ENCODE assay signal across 13 mouse cellular contexts in genomic region chr10:100475040-100475439, GRCm38 (mm10). TPM values are rescaled to one million over a fixed set of nuclear protein-coding genes. Genes with fewer than 3 reads are reported as not detected.
A peak's percentile ranks its signal among the peaks of the same experiment; 100 is the strongest.
DNase-seq lines count a peak whose midpoint lies in the region; ATAC-seq and TF ChIP-seq lines count a peak whose summit lies in the region.
"Had no signal": no experiment of that assay in that cellular context is flagged by ENCODE, and none has a peak within 500 bp of the region (broad histone marks: within the 10 kb centered on the region; RNA-seq: fewer than 3 reads in every experiment).

No protein-coding gene starts in this region.

- ATAC-seq in granulocyte monocyte progenitor cell, adult 5-6 weeks (replicated peaks; ENCODE audit: poor library complexity, severe bottlenecking), result peak; percentile 50; the same call in 1 of the 2 replicates
- no peak for ATAC-seq in inflammation-experienced regulatory T-cells, adult 6 months

- H3K9me3 ChIP-seq in CH12.LX (replicated peaks; ENCODE audit: low read length), result peaks cover 19% of the 10 kb centered on the region
- H3K9me3 ChIP-seq: heart, embryonic 15.5 days; limb, embryonic 13.5 days had no signal

- no peak overlapping the region for H3K9ac ChIP-seq in CH12.LX (ENCODE audit: insufficient read depth, low read depth)
- H3K9ac ChIP-seq: heart, embryonic 15.5 days; limb, embryonic 13.5 days had no signal

- no peak overlapping the region for H3K4me3 ChIP-seq in layer of hippocampus, adult 2 months
- no peak overlapping the region for H3K4me3 ChIP-seq in CH12.LX (replicated peaks in 1 of 3; ENCODE audit: low read depth in 2 of 3, low read length in 2 of 3, poor library complexity in 1 of 3)
- H3K4me3 ChIP-seq: heart, embryonic 15.5 days; limb, embryonic 13.5 days had no signal

- H3K27ac ChIP-seq in layer of hippocampus, adult 2 months, result no peak overlapping the region
- H3K27ac ChIP-seq in CH12.LX (ENCODE audit: insufficient read depth, low read depth), result no peak overlapping the region
- H3K27ac ChIP-seq: heart, embryonic 15.5 days; limb, embryonic 13.5 days; macrophage had no signal

- peak; percentile 8 for DNase-seq in embryo, embryonic 11 days
- no peak for DNase-seq in embryo, embryonic 10 days (ENCODE audit: low spot score)
- DNase-seq in layer of hippocampus, adult 2 months (ENCODE audit: low spot score in 2 of 2), result no peak
- DNase-seq in layer of hippocampus, adult 9-10 months (ENCODE audit: low spot score), result no peak
- no peak for DNase-seq in CH12.LX (ENCODE audit: extremely low read depth)
- DNase-seq in ovary, postnatal 10 days (ENCODE audit: low spot score), result no peak
- DNase-seq: cerebellum, postnatal 25 days; kidney, adult 2 months had no signal

- TF ChIP-seq POLR2A in CH12.LX (IDR thresholded peaks at IDR 0.05; ENCODE audit: low read depth, low read length), result no peak

- in situ Hi-C loops in CH12.LX (cut with MboI; ENCODE audit: low pct_ligation_motif_present, low pct_unique_long_range_greater_than_20kb, low sequenced_read_pairs), result no loop called here

- dilution Hi-C loops in CH12.LX (cut with MboI; ENCODE audit: extremely low pct_ligation_motif_present, extremely low pct_unique_long_range_greater_than_20kb, low sequenced_read_pairs), result no loop called here

- H3K27me3 ChIP-seq in CH12.LX (replicated peaks), result no peaks in the 10 kb centered on the region
- H3K27me3 ChIP-seq: heart, embryonic 15.5 days; limb, embryonic 13.5 days had no signal

- TF ChIP-seq RAD21 in CH12.LX (IDR thresholded peaks at IDR 0.05; ENCODE audit: low read depth, low read length), result peak; percentile 27

- no peaks in the 10 kb centered on the region for H3K36me3 ChIP-seq in CH12.LX (replicated peaks in 1 of 2; ENCODE audit: control insufficient read depth in 1 of 2, insufficient read depth in 1 of 2, low read length in 1 of 2)

- TF ChIP-seq EP300 in CH12.LX (IDR thresholded peaks at IDR 0.05; ENCODE audit: low read length), result no peak

- H3K4me1 ChIP-seq in CH12.LX (ENCODE audit: control insufficient read depth in 1 of 2, insufficient read depth in 2 of 2), result no peaks in the 10 kb centered on the region
- H3K4me1 ChIP-seq: heart, embryonic 15.5 days; limb, embryonic 13.5 days had no signal

- H3K4me2 ChIP-seq in CH12.LX (ENCODE audit: insufficient read depth, low read depth, poor library complexity, severe bottlenecking), result no peak overlapping the region
- H3K4me2 ChIP-seq: heart, embryonic 15.5 days; limb, embryonic 13.5 days had no signal

- TF ChIP-seq CTCF in layer of hippocampus, adult 2 months (conservative IDR thresholded peaks at IDR 0.05), result peak; percentile 81
- peak in 1 of 2 experiments; percentile 30; a peak in 2 of 4 replicates for TF ChIP-seq CTCF in CH12.LX (conservative IDR thresholded peaks at IDR 0.05 in 1 of 2, IDR thresholded peaks at IDR 0.05 in 1 of 2; ENCODE audit: low read depth in 2 of 2, low read length in 2 of 2)

- H3K79me2 ChIP-seq in CH12.LX (replicated peaks; ENCODE audit: control insufficient read depth, extremely low read depth, insufficient read depth, poor library complexity, severe bottlenecking), result no peaks in the 10 kb centered on the region

TF ChIP-seq in CH12.LX, 34 proteins besides CTCF, POLR2A, EP300 and RAD21:
- TF ChIP-seq ZNF384 (IDR thresholded peaks at IDR 0.05; ENCODE audit: low read depth, low read length), result peak; percentile 69
- no peak for TF ChIP-seq MXI1 (IDR thresholded peaks at IDR 0.05; ENCODE audit: low read depth, low read length)

RNA-seq across cellular contexts. Expression of gene Tmtc3, which starts 12.1 kb away (rescaled TPM):
- 10 to 100 TPM in 1 of 2 experiments, 1 to 10 TPM in 1; 9.8 to 12.0 TPM for total RNA-seq in layer of hippocampus, adult 2 months (2021)
- total RNA-seq in CH12.LX (2012; rRNA removed), result not detected in 2 replicates
- total RNA-seq in CH12.LX (2014; rRNA removed), result not detected in 2 replicates
- not detected in 2 replicates for polyA plus RNA-seq in CH12.LX (2012; ENCODE audit: insufficient read length, low read depth)
- total RNA-seq in granulocyte monocyte progenitor cell, adult 5-6 weeks (2014; fragmentation: Nextera tagmentation), result 10.6 and 15.8 TPM in 2 replicates
- 7.8 and 8.0 TPM in 2 replicates for total RNA-seq in granulocyte monocyte progenitor cell, adult 5-6 weeks (2017)
- 1 to 10 TPM; 1.7 to 3.1 (median 1.9) TPM for polyA plus RNA-seq in inflammation-experienced regulatory T-cells, adult 6 months (2017; shearing (Covaris generic))

RNA-seq across cellular contexts. Expression of gene Cep290, which starts 12.3 kb away (rescaled TPM):
- total RNA-seq in layer of hippocampus, adult 2 months (2021), result 10 to 100 TPM; 13.4 to 14.9 TPM
- total RNA-seq in CH12.LX (2012; rRNA removed), result 0.30 and 0.67 TPM in 2 replicates
- not detected in 2 replicates for total RNA-seq in CH12.LX (2014; rRNA removed)
- polyA plus RNA-seq in CH12.LX (2012; ENCODE audit: insufficient read length, low read depth), result not detected in 2 replicates
- 16.8 and 22.8 TPM in 2 replicates for total RNA-seq in granulocyte monocyte progenitor cell, adult 5-6 weeks (2014; fragmentation: Nextera tagmentation)
- 12.6 and 22.3 TPM in 2 replicates for total RNA-seq in granulocyte monocyte progenitor cell, adult 5-6 weeks (2017)
- polyA plus RNA-seq in inflammation-experienced regulatory T-cells, adult 6 months (2017; shearing (Covaris generic)), result 1 to 10 TPM; 4.2 to 7.5 (median 6.6) TPM

Comparison
In these comparisons a context has a peak if more than half of its experiments do, and no peak if none do; other contexts are left out.
1. RNA of gene Tmtc3, which starts 12.1 kb away (total RNA-seq): 9.8 to 12.0 TPM in layer of hippocampus, adult 2 months and 7.8 to 15.8 TPM in granulocyte monocyte progenitor cell, adult 5-6 weeks; not detected in CH12.LX; every median in the first group is over 4 times any median in the second.
2. RNA of gene Cep290, which starts 12.3 kb away (total RNA-seq): 12.6 to 22.8 TPM in granulocyte monocyte progenitor cell, adult 5-6 weeks and 13.4 to 14.9 TPM in layer of hippocampus, adult 2 months; 0.30 to 0.67 TPM in CH12.LX; every median in the first group is over 4 times any median in the second.